Mouse (Mus musculus): ENCODE results near the gene Mef2a. TPM values are rescaled to one million over a fixed set of nuclear protein-coding genes. Genes with fewer than 3 reads are reported as not detected.

Gene Mef2a
- polyA plus RNA-seq, 1 experiment from 2014 or later, result 19.9 TPM

DNA sequence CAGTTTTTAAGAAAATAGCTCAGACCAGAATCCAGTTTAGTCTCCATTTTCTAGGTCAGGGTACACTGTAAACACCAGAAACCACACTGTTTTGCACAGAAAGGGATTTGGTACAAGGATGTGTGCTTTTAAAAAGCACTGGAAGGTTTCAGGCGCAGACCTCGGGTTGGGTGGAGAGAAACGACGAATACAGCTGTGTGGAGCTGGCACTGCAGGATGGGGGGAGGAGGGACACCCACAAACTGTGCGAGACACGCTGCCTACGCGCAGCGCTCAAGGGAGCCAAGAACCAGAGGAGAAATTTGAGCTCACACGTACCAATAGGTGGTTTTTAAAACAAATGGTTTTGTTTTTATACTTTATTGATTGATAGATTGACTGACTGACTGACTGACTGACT is 40.0 kb upstream of the Mef2a start:
- H3K4me3 ChIP-seq (ENCODE audit: low read depth, low read length), result no peak overlapping the region
- no peaks in the 10 kb centered on the region for H3K36me3 ChIP-seq (ENCODE audit: control insufficient read depth, insufficient read depth)
- no peak overlapping the region for H3K9ac ChIP-seq (ENCODE audit: low read depth, low read length)
- no peak overlapping the region for H3K27ac ChIP-seq (ENCODE audit: low read depth, low read length)
- no peaks in the 10 kb centered on the region for H3K4me1 ChIP-seq (replicated peaks; ENCODE audit: control insufficient read depth, insufficient read depth, low read length)
- ATAC-seq, result no peak
- H3K27me3 ChIP-seq (replicated peaks; ENCODE audit: control insufficient read depth, insufficient read depth, low read length), result no peaks in the 10 kb centered on the region
- no peak for TF ChIP-seq CTCF (IDR thresholded peaks at IDR 0.05; ENCODE audit: low read depth)
- no peaks in the 10 kb centered on the region for H3K9me3 ChIP-seq (ENCODE audit: control insufficient read depth)
- no peak overlapping the region for H3K4me2 ChIP-seq (replicated peaks; ENCODE audit: low read depth)
- WGBS, result 78% methylated on average over 10 of the region's 10 CpGs

DNA sequence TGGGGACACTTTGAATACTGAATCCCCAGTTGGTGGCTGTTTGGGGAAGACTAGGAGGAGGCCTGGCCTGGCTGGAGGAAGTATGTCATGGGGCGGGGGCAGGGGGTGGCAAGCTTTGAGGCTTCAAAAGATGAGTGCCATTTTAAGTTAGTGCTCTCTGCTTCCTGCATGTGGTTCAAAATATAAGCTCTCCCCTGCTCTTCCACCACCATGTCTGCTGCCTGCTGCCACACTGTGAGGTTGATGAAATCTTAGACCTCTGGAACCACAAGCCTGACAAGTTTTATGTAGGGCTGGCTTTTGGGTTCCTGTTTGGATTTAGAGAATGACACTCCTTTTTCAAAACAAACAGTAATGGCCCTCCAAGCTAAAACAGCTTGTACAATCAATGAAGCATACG is 34.4 kb upstream of the Mef2a start:
- Histone ChIP-seq H3K4me3 (ENCODE audit: low read depth, low read length) (no peak overlapping the region), H3K27me3 (replicated peaks; ENCODE audit: control insufficient read depth, insufficient read depth, low read length) (no peaks in the 10 kb centered on the region), H3K4me2 (replicated peaks; ENCODE audit: low read depth) (no peak overlapping the region), H3K27ac (ENCODE audit: low read depth, low read length) (no peak overlapping the region), H3K4me1 (replicated peaks; ENCODE audit: control insufficient read depth, insufficient read depth, low read length) (no peaks in the 10 kb centered on the region), H3K36me3 (ENCODE audit: control insufficient read depth, insufficient read depth) (no peaks in the 10 kb centered on the region), H3K9me3 (ENCODE audit: control insufficient read depth) (no peaks in the 10 kb centered on the region), H3K9ac (ENCODE audit: low read depth, low read length) (no peak overlapping the region)
- ATAC-seq, result no peak
- WGBS, result 65% methylated on average over 2 of the region's 2 CpGs
- TF ChIP-seq CTCF (IDR thresholded peaks at IDR 0.05; ENCODE audit: low read depth), result no peak

DNA sequence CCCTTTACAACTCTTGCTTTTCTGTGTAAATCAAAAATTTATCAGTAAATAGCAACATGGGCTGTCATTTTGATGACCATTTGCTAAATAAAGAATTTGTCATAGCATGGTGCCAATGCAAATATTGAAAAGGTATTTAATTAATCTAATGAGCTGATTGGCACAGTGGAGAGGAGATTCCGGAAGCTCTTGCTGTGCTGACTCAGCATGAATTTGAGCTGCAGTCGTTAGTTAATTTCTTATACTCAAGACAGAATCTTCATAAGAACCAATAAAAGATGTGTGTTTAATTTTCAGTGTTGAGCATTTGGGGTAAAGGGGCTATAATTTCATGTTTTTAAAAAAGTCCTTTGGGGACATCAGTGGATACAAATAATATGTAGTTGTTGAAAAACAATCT is 31.5 kb upstream of the Mef2a start:
- WGBS, result 86% methylated on average over 2 of the region's 2 CpGs
- no peak overlapping the region for H3K9ac ChIP-seq (ENCODE audit: low read depth, low read length)
- no peak for TF ChIP-seq CTCF (IDR thresholded peaks at IDR 0.05; ENCODE audit: low read depth)

DNA sequence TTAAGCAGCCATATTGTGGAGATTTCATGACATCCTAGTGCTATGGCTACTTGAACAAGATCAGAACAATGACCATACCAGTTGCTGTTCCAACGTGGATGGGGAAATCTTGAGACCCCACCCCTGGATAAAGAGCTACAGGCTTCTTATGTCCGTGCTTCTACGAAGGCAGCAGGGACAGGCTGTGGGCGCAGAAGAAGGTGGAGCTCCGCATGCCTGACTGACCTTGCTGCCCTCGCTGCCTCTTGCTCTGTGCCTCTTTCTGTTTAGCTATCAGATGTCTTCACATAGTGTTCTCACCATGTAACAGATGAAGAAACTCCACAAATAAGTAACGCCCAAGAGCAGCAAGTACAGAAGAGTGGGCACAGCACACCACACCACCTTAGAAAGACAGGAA is 29.7 kb upstream of the Mef2a start:
- Histone ChIP-seq H3K4me1 (replicated peaks; ENCODE audit: control insufficient read depth, insufficient read depth, low read length) (no peaks in the 10 kb centered on the region), H3K27me3 (replicated peaks; ENCODE audit: control insufficient read depth, insufficient read depth, low read length) (no peaks in the 10 kb centered on the region), H3K9ac (ENCODE audit: low read depth, low read length) (no peak overlapping the region), H3K36me3 (ENCODE audit: control insufficient read depth, insufficient read depth) (no peaks in the 10 kb centered on the region), H3K4me3 (ENCODE audit: low read depth, low read length) (no peak overlapping the region), H3K4me2 (replicated peaks; ENCODE audit: low read depth) (no peak overlapping the region), H3K27ac (ENCODE audit: low read depth, low read length) (no peak overlapping the region), H3K9me3 (ENCODE audit: control insufficient read depth) (no peaks in the 10 kb centered on the region)
- no peak for TF ChIP-seq CTCF (IDR thresholded peaks at IDR 0.05; ENCODE audit: low read depth)
- WGBS, result 77% methylated on average over 7 of the region's 7 CpGs
- no peak for ATAC-seq

More for the DNA sequence above, 31.5 kb upstream of the Mef2a start:
- Histone ChIP-seq H3K4me1 (replicated peaks; ENCODE audit: control insufficient read depth, insufficient read depth, low read length) (no peaks in the 10 kb centered on the region), H3K27me3 (replicated peaks; ENCODE audit: control insufficient read depth, insufficient read depth, low read length) (no peaks in the 10 kb centered on the region), H3K36me3 (ENCODE audit: control insufficient read depth, insufficient read depth) (no peaks in the 10 kb centered on the region), H3K4me2 (replicated peaks; ENCODE audit: low read depth) (no peak overlapping the region), H3K9me3 (ENCODE audit: control insufficient read depth) (no peaks in the 10 kb centered on the region), H3K27ac (ENCODE audit: low read depth, low read length) (no peak overlapping the region), H3K4me3 (ENCODE audit: low read depth, low read length) (no peak overlapping the region)
- ATAC-seq, result no peak

DNA sequence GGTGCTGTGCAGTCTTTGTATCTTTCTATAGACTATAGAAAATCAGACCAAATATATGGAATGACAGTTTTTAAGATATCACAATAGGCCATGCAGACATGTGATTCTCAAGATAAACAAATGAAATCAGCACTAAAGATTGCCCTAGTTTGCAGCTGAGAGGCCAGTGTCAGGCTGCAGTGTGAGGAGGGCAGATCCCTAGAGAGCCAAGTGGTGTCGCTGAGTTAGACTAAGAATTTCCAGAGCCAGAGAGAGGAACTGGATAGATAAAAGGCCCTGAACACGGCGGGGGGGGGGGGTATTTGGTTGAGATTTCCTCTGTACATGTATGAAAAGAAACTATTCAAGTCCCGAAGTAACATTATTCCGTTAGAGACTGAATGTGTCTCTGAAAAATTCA is 28.7 kb upstream of the Mef2a start:
- Histone ChIP-seq H3K27me3 (replicated peaks; ENCODE audit: control insufficient read depth, insufficient read depth, low read length) (no peaks in the 10 kb centered on the region), H3K27ac (ENCODE audit: low read depth, low read length) (no peak overlapping the region), H3K9ac (ENCODE audit: low read depth, low read length) (no peak overlapping the region), H3K4me2 (replicated peaks; ENCODE audit: low read depth) (no peak overlapping the region), H3K9me3 (ENCODE audit: control insufficient read depth) (no peaks in the 10 kb centered on the region), H3K4me3 (ENCODE audit: low read depth, low read length) (no peak overlapping the region), H3K36me3 (ENCODE audit: control insufficient read depth, insufficient read depth) (no peaks in the 10 kb centered on the region), H3K4me1 (replicated peaks; ENCODE audit: control insufficient read depth, insufficient read depth, low read length) (no peaks in the 10 kb centered on the region)
- no peak for TF ChIP-seq CTCF (IDR thresholded peaks at IDR 0.05; ENCODE audit: low read depth)
- 56% methylated on average over 5 of the region's 5 CpGs for WGBS
- ATAC-seq, result no peak

DNA sequence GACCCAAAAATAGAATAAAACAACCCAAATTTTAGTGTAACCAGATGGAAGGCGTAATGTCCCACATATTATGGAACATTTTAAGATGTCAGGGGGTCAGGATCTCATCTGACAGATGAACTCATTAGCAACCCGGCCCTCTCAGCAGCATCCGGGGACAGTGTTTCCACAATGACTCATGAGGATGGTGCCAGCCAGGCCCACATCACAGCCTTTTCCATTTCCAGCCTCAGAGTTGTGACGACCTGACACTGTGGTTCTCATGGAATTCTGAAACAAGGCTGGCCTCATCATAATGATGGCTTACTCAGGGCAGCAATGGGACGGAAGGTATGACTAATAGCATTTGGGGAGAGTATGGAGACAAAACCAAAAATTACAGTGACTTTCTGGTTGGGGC is 18.1 kb upstream of the Mef2a start:
- no peak for ATAC-seq
- no peak overlapping the region for H3K9ac ChIP-seq (ENCODE audit: low read depth, low read length)
- H3K4me3 ChIP-seq (ENCODE audit: low read depth, low read length), result no peak overlapping the region
- no peak overlapping the region for H3K4me2 ChIP-seq (replicated peaks; ENCODE audit: low read depth)
- no peaks in the 10 kb centered on the region for H3K27me3 ChIP-seq (replicated peaks; ENCODE audit: control insufficient read depth, insufficient read depth, low read length)
- 72% methylated on average over 5 of the region's 5 CpGs for WGBS
- no peaks in the 10 kb centered on the region for H3K36me3 ChIP-seq (ENCODE audit: control insufficient read depth, insufficient read depth)
- H3K27ac ChIP-seq (ENCODE audit: low read depth, low read length), result no peak overlapping the region
- no peaks in the 10 kb centered on the region for H3K9me3 ChIP-seq (ENCODE audit: control insufficient read depth)
- no peak for TF ChIP-seq CTCF (IDR thresholded peaks at IDR 0.05; ENCODE audit: low read depth)
- no peaks in the 10 kb centered on the region for H3K4me1 ChIP-seq (replicated peaks; ENCODE audit: control insufficient read depth, insufficient read depth, low read length)

DNA sequence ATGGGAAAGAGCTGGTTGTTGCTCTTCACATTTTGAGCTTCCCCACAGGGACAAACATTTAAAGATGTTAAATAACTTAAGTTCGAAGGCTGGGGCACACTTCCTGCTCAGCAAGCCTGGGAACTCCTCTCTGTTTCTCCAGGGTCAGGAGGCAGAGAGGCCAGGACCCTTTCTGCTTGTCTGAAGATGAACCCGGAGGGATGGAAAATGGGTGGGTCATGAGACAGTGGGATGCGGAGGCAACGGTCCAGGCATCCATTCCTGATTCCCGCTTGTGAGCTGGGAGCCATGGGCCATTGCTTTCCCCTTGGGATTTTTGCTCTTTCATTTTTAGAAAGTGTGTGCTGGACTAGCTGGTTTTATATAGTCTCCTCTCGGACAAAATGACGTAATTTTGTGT is 17.4 kb upstream of the Mef2a start:
- H3K27me3 ChIP-seq (replicated peaks; ENCODE audit: control insufficient read depth, insufficient read depth, low read length), result no peaks in the 10 kb centered on the region
- no peak for ATAC-seq
- 79% methylated on average over 7 of the region's 7 CpGs for WGBS
- no peak overlapping the region for H3K4me3 ChIP-seq (ENCODE audit: low read depth, low read length)
- H3K9ac ChIP-seq (ENCODE audit: low read depth, low read length), result no peak overlapping the region
- no peak overlapping the region for H3K4me2 ChIP-seq (replicated peaks; ENCODE audit: low read depth)
- no peaks in the 10 kb centered on the region for H3K4me1 ChIP-seq (replicated peaks; ENCODE audit: control insufficient read depth, insufficient read depth, low read length)
- no peak for TF ChIP-seq CTCF (IDR thresholded peaks at IDR 0.05; ENCODE audit: low read depth)
- no peak overlapping the region for H3K27ac ChIP-seq (ENCODE audit: low read depth, low read length)
- H3K9me3 ChIP-seq (ENCODE audit: control insufficient read depth), result no peaks in the 10 kb centered on the region
- H3K36me3 ChIP-seq (ENCODE audit: control insufficient read depth, insufficient read depth), result no peaks in the 10 kb centered on the region
